Mouse (Mus musculus) urinary bladder, postnatal 4 days (tissue): ENCODE data around the gene Hist1h2bg.

Experiments
- DNase-seq, 2 experiments: peaks; one replicate each; pipeline ENCODE4 v3.0.0; 2021 to 2022; ENCODE audit warnings: low spot score in 2 of 2

Hist1h2bg gene

DNA sequence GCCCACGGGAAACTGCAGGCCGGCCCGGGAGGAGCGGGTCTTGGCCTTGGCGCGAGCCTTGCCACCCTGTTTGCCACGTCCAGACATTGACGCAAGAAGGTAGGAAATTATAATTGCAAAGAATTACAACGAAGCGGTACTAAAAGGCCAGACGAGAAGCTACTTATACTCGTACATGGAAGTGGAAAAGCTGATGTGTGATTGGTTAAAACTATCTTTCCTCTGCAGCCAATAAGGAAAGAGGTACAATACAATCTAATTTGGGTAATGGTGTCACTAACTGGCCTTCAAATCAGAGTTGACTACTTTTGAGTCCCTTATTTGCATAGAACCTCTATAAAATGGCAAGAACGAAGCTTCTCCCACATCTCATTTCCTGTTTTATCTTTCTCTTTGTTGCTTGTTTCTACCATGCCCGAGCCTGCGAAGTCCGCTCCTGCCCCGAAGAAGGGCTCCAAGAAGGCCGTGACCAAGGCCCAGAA is at the start of gene Hist1h2bg, which contains the start of gene Hist1h2ae:
Gene Hist1h2bg, plus strand, starts transcription at position 375 of the 482 bp plus-strand sequence.
Gene Hist1h2ae, minus strand, starts transcription at position 199 of the 482 bp plus-strand sequence.
- peak in 1 of 2 experiments; percentile 60 for DNase-seq

DNA sequence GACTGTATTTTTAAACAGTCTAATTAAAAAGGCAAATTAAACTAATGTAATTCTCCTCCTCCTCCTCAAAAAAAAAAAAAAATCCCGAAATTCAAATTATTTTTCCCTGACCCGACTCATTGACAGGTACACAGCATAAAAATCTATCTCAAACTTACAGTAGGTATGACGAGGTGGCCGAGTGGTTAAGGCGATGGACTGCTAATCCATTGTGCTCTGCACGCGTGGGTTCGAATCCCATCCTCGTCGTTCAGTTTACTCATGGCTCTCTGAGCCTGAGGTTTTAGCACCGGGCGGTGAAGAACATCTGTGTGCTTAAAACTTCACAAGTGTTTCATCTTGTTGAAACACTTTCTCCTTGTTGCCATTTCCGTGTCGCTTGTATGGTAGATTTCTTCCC is 49.5 kb upstream of the Hist1h2bg start:
- DNase-seq = peak; percentile 61 to 72

DNA sequence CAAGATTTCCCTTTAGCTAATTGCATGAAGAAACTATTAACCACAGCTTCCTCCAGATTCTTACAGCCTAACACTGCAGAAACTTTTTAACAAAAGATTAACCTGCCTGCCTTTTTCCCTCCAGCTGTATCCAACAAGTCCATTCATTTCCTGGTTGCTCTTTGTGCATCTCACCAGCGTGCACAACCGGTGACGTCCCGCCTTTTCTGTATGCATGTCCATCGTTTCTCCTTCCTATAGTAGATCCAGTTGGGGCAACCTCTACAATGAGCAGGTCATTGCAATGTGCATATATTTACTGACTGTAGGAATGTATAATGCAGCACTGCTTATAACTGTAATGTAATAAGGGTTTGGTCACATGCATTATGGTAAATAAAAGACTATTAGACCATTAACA is 47.2 kb upstream of the Hist1h2bg start:
- no peak for DNase-seq

DNA sequence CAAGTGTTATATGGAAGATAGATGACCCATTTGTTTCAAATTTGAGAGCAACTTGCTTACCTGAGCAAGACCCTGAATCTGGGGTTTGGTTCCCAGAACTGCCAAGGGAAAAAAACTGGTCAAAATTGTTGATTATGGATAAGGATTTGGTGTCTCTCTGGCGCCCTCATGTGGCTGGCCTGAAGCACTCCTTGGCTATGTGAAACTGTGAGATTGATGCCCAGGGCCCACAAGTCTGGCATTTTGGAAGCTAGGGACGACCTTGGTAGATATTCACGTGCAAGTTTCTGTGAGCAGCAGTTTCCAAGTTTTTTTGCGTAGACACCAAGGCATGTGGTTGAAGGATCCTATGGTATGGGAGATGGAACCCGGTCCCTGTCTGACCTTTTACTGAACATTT is 46.5 kb upstream of the Hist1h2bg start:
- peak; percentile 68 to 71 for DNase-seq

DNA sequence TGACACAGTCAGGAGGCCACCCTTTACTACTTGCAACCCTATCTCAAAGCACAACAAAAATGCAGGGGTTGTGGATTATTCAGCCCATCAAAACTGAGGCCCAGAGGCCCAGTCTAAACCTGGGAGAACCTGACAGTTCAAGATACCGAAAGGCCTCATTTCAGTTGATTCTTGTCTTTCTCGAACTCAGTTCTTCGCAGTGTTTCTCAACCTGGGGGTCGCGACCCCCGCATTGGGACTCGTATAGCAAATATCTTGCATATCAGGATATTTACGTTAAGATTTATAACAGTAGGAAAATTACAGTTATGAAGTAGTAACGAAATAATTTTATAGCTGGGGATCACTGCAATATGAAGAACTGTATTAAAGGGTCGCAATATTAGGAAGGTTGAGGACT is 45.3 kb upstream of the Hist1h2bg start:
- DNase-seq = no peak

DNA sequence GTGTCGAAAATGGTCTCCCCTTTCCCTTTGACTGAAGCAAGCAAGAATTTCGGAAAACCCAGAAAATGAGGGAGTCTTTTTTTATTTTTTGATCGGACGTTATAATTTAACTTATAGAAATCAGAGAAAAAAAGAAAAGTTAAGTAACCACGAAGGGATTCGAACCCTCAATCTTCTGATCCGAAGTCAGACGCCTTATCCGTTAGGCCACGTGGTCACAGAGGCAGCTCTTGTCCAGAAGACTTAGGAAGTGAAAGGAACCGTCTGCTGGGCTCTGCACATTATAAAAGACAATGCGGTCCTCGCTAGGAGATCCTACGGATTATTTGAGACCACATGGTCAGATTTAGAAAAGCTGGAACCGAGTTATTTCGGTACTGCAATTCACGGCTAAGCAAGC is 44.9 kb upstream of the Hist1h2bg start:
- DNase-seq = peak; percentile 82 to 91

DNA sequence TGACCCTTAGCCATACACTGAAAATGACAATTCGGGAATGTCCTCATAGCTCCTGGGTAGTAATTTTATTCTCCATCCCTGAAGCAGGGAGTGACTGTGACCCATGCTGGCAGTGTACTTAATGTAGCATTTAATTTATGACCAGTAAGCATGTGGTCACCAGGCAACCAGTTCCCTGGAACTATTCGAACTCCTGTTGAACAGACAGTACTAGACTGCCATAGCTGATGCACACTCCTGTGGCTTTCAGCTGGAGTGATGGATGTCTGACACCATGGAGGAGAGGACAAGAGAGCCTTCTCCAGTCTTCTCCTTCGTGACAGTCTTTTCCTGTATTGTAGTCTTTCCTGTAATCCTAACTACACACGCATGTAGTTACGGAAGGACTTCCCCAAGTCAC is 42.2 kb upstream of the Hist1h2bg start:
- DNase-seq = no peak

DNA sequence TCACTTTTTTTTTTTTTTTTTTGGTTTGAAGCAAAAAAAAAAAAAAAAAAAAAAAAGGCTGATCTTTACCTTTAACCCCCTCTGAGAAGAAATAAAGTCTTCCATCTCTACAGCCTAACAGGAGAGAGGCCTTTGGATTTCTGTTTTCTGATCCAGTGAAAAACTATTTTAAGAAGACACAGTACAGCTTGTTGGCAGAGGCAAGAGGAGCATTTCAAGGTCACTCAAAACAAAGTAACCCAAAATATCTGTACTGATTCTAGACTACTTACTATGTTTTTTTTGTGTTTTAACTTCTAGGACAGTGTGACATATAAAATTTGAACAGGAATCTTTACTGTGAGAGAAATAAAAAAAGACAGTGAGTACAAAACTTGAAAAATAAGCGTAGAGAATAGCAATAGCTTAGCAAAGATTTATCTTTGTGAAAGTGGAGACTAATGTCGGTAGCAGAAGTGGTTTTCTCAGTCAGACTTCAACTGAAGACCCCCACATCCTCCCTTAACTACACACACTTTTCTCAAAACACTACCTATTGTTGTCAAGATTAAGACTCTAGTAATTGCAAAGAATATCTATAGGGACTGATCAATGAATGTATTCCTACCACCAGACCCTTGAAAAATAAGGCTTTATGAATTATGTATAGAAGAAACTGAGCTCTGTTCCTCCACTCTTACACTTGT is 41.6 kb upstream of the Hist1h2bg start:
- DNase-seq = no peak

DNA sequence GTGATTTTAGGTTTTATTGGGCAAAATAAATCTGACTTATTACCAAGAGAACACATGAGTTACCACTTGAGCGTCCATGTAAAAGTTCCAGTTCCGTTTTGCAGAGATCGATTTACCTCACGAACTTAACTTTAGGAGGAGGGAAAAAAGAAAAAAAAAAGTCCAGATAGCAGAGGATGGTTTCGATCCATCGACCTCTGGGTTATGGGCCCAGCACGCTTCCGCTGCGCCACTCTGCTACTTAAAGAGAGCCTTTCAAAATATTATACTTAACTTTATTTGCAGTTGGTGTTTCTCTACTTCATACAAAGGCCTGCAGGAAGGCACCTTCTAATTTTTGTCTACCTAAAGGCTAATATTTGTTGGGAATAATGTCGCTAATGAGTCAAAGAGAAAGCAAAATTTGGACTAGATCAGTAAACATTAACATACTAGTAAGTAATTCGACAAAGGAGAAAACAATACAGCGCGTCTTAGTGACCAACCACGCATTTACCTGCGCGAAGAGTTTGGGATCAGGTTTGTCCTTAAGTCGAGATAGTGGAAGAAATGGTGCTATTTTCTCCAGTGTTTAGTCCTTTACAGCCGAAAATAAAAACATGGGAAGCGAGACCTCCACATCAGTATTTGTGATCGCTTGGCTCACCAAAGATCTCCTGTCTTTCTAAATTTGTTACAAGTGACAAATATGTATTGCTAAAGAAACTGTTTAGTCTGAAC is 40.9 kb upstream of the Hist1h2bg start:
- peak in 1 of 2 experiments; percentile 41 for DNase-seq

DNA sequence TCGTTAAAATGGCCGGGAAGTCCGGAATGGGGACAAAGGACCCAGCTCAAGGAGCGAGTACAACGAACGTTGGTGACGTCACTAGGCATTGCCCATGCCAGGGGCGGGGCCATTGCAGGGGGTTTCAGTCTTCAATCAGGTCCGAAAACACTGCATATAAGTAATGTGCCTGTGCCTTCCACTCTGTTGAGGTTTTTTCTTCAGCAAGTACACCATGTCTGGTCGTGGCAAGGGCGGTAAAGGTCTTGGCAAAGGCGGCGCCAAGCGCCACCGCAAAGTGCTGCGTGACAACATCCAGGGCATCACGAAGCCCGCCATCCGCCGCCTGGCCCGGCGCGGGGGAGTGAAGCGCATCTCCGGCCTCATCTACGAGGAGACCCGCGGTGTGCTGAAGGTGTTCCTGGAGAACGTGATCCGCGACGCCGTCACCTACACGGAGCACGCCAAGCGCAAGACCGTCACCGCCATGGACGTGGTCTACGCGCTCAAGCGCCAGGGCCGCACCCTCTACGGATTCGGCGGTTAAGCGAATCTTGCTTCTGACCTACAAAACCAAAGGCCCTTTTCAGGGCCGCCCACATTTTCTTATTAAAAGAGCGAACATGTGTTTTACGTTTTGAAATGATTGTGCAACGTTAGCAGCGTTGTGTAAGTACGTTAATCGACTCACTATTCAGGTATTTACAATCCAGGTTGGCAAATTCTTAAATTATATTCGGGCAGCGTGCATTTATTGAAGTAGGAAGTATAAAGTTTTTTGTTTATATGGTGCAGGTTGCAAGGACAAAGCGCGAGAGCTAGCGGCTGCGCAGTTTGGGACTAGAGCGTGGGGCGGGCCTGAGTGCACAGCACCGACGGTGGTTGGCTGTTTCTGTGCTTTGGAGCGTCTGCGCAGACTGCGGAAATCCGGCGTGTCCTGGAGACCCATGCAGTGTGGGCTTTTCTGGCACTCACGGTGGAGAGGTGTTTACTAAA is 40.0 kb upstream of the Hist1h2bg start, which contains the start of gene Hist1h4h:
Gene Hist1h4h, plus strand, starts transcription at position 150 of the 975 bp plus-strand sequence.
- DNase-seq = peak; percentile 95

DNA sequence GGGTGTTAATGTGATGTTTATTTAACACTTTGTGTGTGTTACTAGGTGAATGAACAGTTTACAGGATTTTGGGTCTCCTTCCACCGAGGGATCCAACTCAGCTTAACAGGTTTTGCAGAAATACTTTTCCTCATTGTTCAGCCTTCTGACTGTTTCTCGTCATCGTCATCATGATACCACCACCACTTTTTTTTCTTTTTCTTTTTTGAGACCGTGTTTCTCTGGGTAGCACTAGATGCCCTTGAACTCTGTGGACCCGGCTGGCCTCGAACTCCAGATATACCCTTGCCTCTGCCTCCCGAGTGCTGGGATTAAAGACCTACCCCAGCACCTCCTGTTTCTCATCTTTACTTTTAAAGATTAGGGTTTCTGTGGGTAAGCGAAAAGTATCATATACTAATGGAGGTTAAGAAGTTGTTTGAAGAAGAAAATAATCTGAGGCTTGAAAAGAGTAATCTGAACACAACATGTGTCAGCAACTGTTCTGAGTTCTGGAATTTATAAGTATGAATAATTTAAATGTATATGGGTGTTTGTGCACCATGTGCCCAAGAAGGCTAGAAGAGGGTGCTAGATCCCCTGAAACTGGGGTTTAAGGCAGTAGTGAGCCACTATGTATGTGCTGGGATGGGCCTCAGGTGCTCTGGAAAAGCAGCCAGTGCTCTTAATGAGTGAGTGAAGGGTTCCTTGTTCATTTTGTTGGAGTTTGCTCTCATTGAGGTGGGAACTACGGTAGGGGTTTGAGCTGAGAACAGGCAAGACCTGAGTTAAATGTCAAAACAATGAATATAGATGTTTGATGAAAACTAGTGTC is 38.7 kb upstream of the Hist1h2bg start:
- no peak for DNase-seq

DNA sequence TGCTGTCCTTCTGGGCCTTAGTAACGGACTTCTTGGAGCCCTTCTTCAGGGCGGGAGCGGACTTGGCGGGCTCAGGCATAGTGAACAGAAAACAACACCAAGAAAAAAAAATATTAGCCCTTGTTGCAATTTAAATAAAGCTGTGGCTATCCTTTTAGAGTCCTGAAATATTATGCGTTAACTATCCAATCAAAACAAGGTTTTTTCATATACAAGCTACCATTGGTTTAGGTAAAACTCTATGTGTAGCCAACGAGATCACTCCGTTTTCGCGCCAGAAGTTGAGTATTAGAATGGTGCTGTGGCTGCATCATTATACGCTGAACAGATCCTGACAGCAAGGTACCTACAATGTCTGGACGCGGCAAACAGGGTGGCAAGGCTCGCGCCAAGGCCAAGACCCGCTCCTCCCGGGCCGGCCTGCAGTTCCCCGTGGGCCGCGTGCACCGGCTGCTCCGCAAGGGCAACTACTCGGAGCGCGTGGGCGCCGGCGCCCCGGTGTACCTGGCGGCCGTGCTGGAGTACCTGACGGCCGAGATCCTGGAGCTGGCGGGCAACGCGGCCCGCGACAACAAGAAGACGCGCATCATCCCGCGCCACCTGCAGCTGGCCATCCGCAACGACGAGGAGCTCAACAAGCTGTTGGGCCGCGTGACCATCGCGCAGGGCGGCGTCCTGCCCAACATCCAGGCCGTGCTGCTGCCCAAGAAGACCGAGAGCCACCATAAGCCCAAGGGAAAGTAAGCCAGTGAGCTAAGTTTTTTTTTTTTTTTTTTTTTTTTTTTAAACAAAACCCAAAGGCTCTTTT is 37.4 kb upstream of the Hist1h2bg start, which contains the start of gene Hist1h2af:
Gene Hist1h2af, plus strand, starts transcription at position 347 of the 808 bp plus-strand sequence.
- DNase-seq = peak in 1 of 2 experiments; percentile 52

DNA sequence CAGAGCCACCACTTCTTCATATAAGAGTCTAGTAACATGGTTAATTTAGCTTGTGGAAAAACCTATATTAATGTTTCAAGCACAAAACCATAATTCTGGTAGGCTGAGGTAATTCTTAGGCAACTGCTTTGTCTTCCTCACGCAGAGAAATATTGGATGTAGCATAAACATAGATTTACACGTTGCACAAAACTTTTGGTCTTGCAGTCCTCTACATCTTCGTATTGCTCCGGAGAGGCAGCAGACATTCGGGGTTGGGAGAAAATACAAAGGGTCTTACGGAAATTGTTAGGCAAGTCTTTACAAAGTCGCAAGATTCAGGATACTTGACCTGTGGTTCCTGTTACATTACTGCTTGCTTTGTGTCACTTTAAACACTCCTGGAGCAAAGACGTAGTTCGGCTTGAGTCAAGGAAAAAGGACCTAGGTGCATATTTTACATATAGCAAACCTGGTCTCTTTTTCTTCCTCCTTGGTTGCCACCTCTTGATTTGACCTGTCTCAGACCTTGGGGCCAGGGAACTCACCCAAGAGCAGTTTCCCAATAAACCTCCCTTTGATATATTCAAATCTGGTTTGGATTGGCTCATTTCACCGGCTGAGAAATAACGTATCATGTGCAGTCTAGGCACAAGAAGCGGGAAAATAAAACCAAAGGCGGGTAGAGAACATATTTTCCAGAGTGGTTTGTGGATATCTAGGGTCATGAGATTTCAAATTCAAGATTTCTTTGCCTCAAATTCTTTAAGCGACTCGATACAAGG is 36.6 kb upstream of the Hist1h2bg start:
- DNase-seq = no peak

DNA sequence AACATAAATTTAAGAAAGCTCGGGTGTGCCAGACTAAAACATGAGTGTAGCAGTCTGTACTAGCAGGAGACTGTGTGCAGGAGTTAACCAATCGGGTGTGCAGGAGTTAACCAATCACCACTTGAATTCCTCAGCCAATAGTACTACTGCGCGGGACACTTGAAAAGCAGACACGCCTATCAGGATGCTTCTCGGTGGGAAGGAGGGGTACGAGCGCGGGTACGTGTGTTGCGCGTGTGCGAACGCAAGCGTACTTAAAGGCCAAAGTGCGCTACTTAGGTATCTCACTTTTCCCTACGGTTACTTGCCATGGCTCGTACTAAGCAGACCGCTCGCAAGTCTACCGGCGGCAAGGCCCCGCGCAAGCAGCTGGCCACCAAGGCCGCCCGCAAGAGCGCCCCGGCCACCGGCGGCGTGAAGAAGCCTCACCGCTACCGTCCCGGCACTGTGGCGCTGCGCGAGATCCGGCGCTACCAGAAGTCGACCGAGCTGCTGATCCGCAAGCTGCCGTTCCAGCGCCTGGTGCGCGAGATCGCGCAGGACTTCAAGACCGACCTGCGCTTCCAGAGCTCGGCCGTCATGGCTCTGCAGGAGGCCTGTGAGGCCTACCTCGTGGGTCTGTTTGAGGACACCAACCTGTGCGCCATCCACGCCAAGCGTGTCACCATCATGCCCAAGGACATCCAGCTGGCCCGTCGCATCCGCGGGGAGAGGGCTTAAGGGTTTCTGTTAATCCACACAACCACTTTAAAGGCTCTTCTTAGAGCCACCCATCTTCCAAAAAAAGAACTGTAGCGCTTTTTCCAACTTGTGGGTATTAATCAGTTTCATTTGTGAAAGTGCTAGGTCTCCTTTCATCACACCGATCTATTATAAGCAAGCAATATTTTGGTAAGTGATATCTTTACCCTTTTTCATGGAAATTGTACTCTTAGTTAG is 35.8 kb upstream of the Hist1h2bg start, which contains the start of gene Hist1h3g:
Gene Hist1h3g, plus strand, starts transcription at position 286 of the 939 bp plus-strand sequence.
- peak; percentile 75 to 78 for DNase-seq

DNA sequence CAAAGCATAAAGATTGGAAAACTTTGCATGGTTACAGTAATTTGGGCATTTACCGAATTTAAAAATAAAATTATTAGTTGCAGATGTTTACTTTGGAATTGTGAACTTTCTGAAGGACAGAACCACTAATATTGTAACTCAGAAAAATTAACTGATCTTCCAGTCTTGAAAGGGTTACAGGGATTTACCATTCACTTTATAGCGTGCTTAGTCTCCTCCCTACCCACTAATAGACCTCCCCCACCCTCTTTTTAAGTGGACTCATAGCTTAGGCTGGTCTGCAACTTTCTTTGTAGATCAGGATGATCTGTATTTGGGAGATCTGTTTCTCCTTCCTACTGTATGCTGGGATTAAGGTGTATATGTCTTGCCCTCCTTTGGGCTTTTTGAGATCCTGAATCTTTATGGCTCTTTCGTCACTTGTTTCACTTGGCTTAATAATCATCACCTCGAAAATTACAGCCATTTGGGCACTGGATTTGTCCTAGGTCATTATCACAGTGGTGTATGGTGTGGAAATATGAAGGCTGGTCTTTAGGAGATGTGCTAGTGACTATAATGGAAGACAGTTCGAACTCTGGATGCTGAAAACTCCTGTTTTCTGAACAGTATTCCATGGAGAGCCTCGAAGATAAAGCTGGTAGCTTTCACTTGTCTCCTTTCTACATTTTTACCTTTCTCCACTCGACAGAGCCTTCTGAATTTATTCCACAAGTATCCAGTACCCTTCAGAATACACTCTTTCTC is 34.9 kb upstream of the Hist1h2bg start:
- no peak for DNase-seq

DNA sequence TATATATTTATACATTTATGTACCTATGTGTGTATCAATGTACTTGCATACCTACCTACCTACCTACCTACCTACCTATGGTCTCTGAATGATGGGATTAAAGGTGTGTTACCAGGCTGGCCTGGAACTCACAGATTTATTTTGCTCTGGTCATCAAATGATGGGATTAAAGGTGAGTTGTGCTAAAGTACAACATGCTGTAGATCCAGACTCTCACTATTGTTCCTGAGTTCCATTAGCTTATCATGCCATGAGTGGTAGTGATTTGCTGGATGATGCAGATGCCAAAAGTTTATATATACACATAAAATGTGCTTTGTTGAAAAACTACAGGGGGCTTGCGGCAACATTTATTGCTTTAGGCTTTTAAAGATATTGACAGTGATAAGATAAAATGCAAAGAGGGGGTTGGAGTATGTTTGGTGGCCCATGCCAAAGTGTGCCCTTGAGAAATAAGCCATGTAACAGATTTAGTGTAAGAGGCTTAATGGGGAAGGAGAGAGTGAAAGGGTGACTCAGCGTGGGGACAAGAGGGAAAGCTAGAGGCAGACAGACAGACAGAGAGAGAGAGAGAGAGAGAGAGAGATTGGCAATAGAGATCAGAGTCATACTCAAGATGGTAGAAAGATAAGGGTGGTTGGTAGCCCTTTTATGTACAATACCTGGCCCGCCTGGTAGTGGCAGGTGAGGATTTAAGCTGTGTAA is 34.0 kb upstream of the Hist1h2bg start:
- no peak for DNase-seq
